Mouse (Mus musculus): ENCODE measurements around the gene Caln1. TPM values are rescaled to one million over a fixed set of nuclear protein-coding genes. Genes with fewer than 3 reads are reported as not detected.

Gene Caln1
- polyA plus RNA-seq, 1 experiment from 2014 or later, result 0.14 TPM

DNA sequence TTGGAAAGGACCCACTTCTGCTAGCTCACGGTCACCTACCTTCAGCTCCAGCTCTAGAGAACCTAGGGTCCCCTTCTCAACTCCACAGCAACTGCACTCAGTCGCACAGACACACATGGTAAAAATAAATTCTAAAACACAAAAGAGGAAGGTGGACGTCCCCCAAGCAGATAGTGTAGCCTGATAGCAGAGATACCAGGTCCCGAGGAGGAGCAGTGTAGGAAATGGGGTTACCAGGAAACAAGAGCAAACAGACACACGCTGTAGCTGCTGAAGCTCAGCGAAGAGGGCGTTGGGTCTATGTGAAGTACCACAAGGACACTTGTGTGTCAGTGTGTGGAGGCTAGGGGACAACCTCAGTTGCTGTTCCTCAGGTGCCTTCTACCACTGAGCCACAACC is 24.3 kb upstream of the Caln1 start:
- WGBS, result 86% methylated on average over 7 of the region's 7 CpGs
- no peak for ATAC-seq

GRCm38 (mm10) chr5:130345871-130346270 is 23.4 kb upstream of the Caln1 start:
- Histone ChIP-seq H3K9me3 (ENCODE audit: control insufficient read depth) (0 out of 2 replicates have a peak, but pooled peaks cover 3% of the 10 kb centered on the region), H3K27me3 (replicated peaks; ENCODE audit: control insufficient read depth, insufficient read depth, low read length) (no peaks in the 10 kb centered on the region), H3K9ac (ENCODE audit: low read depth, low read length) (no peak overlapping the region), H3K4me3 (ENCODE audit: low read depth, low read length) (no peak overlapping the region), H3K36me3 (ENCODE audit: control insufficient read depth, insufficient read depth) (peaks cover 14% of the 10 kb centered on the region; the same call in 1 of the 2 replicates), H3K4me2 (replicated peaks; ENCODE audit: low read depth) (no peak overlapping the region), H3K27ac (ENCODE audit: low read depth, low read length) (no peak overlapping the region), H3K4me1 (replicated peaks; ENCODE audit: control insufficient read depth, insufficient read depth, low read length) (no peaks in the 10 kb centered on the region)
- no peak for ATAC-seq
- TF ChIP-seq CTCF (IDR thresholded peaks at IDR 0.05; ENCODE audit: low read depth), result no peak
- 88% methylated on average over 2 of the region's 2 CpGs for WGBS

More for the DNA sequence above, 24.3 kb upstream of the Caln1 start:
- H3K4me1 ChIP-seq (replicated peaks; ENCODE audit: control insufficient read depth, insufficient read depth, low read length), result no peaks in the 10 kb centered on the region
- 0 out of 2 replicates have a peak, but pooled peaks cover 3% of the 10 kb centered on the region for H3K9me3 ChIP-seq (ENCODE audit: control insufficient read depth)
- no peak overlapping the region for H3K4me3 ChIP-seq (ENCODE audit: low read depth, low read length)
- H3K9ac ChIP-seq (ENCODE audit: low read depth, low read length), result no peak overlapping the region
- no peak overlapping the region for H3K27ac ChIP-seq (ENCODE audit: low read depth, low read length)
- peaks cover 22% of the 10 kb centered on the region for H3K36me3 ChIP-seq (ENCODE audit: control insufficient read depth, insufficient read depth)
- no peaks in the 10 kb centered on the region for H3K27me3 ChIP-seq (replicated peaks; ENCODE audit: control insufficient read depth, insufficient read depth, low read length)
- H3K4me2 ChIP-seq (replicated peaks; ENCODE audit: low read depth), result no peak overlapping the region
- TF ChIP-seq CTCF (IDR thresholded peaks at IDR 0.05; ENCODE audit: low read depth), result no peak

DNA sequence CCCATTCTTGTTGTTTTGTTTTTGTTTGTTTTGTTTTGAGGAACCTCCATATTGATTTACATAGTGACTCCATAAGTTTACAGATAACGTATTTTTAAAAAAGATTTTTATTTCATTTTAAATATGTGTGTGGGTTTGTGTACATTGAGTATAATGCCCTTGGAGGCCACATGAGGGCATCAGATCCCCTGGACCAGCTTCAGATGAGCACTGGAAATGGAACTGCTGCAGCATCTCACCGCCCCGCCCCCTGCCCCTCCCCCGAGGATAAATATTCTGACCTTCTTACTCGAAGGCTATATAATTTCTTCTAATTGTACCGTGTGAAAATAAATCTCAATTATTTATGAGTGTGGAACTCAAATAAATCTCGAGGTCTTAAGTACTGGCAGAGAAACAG is 14.0 kb upstream of the Caln1 start:
- Histone ChIP-seq H3K36me3 (ENCODE audit: control insufficient read depth, insufficient read depth) (no peaks in the 10 kb centered on the region), H3K9me3 (ENCODE audit: control insufficient read depth) (no peaks in the 10 kb centered on the region), H3K27ac (ENCODE audit: low read depth, low read length) (no peak overlapping the region), H3K9ac (ENCODE audit: low read depth, low read length) (no peak overlapping the region), H3K27me3 (replicated peaks; ENCODE audit: control insufficient read depth, insufficient read depth, low read length) (no peaks in the 10 kb centered on the region), H3K4me3 (ENCODE audit: low read depth, low read length) (no peak overlapping the region), H3K4me1 (replicated peaks; ENCODE audit: control insufficient read depth, insufficient read depth, low read length) (no peaks in the 10 kb centered on the region), H3K4me2 (replicated peaks; ENCODE audit: low read depth) (no peak overlapping the region)
- 56% methylated on average over 7 of the region's 7 CpGs for WGBS
- no peak for ATAC-seq
- no peak for TF ChIP-seq CTCF (IDR thresholded peaks at IDR 0.05; ENCODE audit: low read depth)

DNA sequence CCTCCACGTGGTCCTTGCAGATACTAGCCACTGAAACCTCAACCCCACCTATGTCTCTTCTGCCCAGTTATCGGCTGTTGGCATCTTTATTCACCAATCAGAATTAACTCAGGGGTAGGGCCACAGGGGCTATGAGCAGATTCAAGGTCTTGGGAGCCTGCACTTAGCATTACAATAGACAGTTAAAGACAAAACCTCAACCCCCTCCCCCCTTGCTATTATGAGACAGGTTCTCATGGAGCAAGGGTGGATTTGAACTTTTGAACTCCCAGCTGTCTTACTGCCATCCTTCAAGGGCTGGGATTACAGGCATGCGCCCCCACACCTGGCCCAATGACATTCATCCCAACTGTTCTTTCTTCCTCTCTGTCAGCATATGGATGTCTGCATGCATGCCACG is 6.1 kb upstream of the Caln1 start:
- H3K4me3 ChIP-seq (ENCODE audit: low read depth, low read length), result no peak overlapping the region
- H3K9me3 ChIP-seq (ENCODE audit: control insufficient read depth), result no peaks in the 10 kb centered on the region
- no peaks in the 10 kb centered on the region for H3K27me3 ChIP-seq (replicated peaks; ENCODE audit: control insufficient read depth, insufficient read depth, low read length)
- no peak overlapping the region for H3K9ac ChIP-seq (ENCODE audit: low read depth, low read length)
- no peak for TF ChIP-seq CTCF (IDR thresholded peaks at IDR 0.05; ENCODE audit: low read depth)
- no peak for ATAC-seq
- no peak overlapping the region for H3K4me2 ChIP-seq (replicated peaks; ENCODE audit: low read depth)
- H3K27ac ChIP-seq (ENCODE audit: low read depth, low read length), result no peak overlapping the region
- 68% methylated on average over 4 of the region's 4 CpGs for WGBS
- H3K36me3 ChIP-seq (ENCODE audit: control insufficient read depth, insufficient read depth), result no peaks in the 10 kb centered on the region
- H3K4me1 ChIP-seq (replicated peaks; ENCODE audit: control insufficient read depth, insufficient read depth, low read length), result no peaks in the 10 kb centered on the region

DNA sequence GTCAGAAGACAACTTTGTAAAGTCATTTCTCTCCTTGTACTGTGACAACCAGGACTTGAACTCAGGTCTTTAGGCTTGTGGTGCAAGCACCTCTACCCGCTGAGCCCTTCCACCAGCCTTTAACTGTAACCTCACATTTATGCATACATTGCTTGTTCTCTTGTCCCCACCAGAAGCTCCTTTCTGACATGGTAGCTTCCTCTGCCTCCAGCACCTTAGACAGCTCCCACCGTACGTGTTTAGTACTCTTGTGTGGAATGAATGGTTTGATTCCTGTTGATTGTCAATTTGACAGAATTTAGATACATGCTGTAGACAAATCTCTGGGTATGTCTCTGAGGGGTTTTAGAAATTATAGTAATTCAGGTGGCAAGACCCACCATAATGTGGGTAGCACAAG is 5.5 kb upstream of the Caln1 start:
- Histone ChIP-seq H3K9ac (ENCODE audit: low read depth, low read length) (no peak overlapping the region), H3K27ac (ENCODE audit: low read depth, low read length) (no peak overlapping the region), H3K9me3 (ENCODE audit: control insufficient read depth) (no peaks in the 10 kb centered on the region), H3K27me3 (replicated peaks; ENCODE audit: control insufficient read depth, insufficient read depth, low read length) (no peaks in the 10 kb centered on the region), H3K4me1 (replicated peaks; ENCODE audit: control insufficient read depth, insufficient read depth, low read length) (no peaks in the 10 kb centered on the region), H3K36me3 (ENCODE audit: control insufficient read depth, insufficient read depth) (no peaks in the 10 kb centered on the region), H3K4me2 (replicated peaks; ENCODE audit: low read depth) (no peak overlapping the region), H3K4me3 (ENCODE audit: low read depth, low read length) (no peak overlapping the region)
- 31% methylated on average over 3 of the region's 3 CpGs for WGBS
- no peak for ATAC-seq
- TF ChIP-seq CTCF (IDR thresholded peaks at IDR 0.05; ENCODE audit: low read depth), result no peak

DNA sequence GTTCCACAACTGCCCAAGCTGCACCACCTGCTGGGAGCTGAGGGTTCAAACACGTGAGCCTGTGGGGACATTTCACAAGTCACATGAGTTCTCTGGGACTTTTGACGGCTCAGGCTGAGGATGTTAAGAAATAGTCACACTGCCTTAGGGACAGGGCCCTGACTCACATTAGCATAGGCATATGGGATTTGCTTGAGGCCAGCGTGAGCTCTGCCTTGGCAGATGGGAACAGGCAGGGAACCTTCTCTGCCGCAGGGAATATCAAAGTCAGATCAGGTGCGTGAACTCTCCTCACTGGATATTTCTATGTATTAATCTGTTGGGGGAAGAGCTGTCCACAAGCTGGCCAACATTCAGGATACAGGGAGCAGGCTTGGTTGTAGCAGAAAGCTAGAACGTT is 1.0 kb upstream of the Caln1 start:
- Histone ChIP-seq H3K4me2 (replicated peaks; ENCODE audit: low read depth) (no peak overlapping the region), H3K27ac (ENCODE audit: low read depth, low read length) (no peak overlapping the region), H3K27me3 (replicated peaks; ENCODE audit: control insufficient read depth, insufficient read depth, low read length) (no peaks in the 10 kb centered on the region), H3K4me3 (ENCODE audit: low read depth, low read length) (no peak overlapping the region), H3K9ac (ENCODE audit: low read depth, low read length) (no peak overlapping the region), H3K4me1 (replicated peaks; ENCODE audit: control insufficient read depth, insufficient read depth, low read length) (no peaks in the 10 kb centered on the region), H3K36me3 (ENCODE audit: control insufficient read depth, insufficient read depth) (no peaks in the 10 kb centered on the region), H3K9me3 (ENCODE audit: control insufficient read depth) (no peaks in the 10 kb centered on the region)
- ATAC-seq, result no peak
- WGBS, result 80% methylated on average over 6 of the region's 6 CpGs
- TF ChIP-seq CTCF (IDR thresholded peaks at IDR 0.05; ENCODE audit: low read depth), result no peak

- WGBS, result 89% methylated on average over 3 of the region's 3 CpGs
Measured at GRCm38 (mm10) chr5:130375411-130375810, 6.2 kb downstream of the Caln1 start.

More at GRCm38 (mm10) chr5:130375411-130375810, 6.2 kb downstream of the Caln1 start:
- H3K36me3 ChIP-seq (ENCODE audit: control insufficient read depth, insufficient read depth), result no peaks in the 10 kb centered on the region
- H3K27ac ChIP-seq (ENCODE audit: low read depth, low read length), result no peak overlapping the region
- no peak for ATAC-seq
- H3K27me3 ChIP-seq (replicated peaks; ENCODE audit: control insufficient read depth, insufficient read depth, low read length), result no peaks in the 10 kb centered on the region
- no peak overlapping the region for H3K4me2 ChIP-seq (replicated peaks; ENCODE audit: low read depth)
- H3K9ac ChIP-seq (ENCODE audit: low read depth, low read length), result no peak overlapping the region
- no peaks in the 10 kb centered on the region for H3K9me3 ChIP-seq (ENCODE audit: control insufficient read depth)
- no peak overlapping the region for H3K4me3 ChIP-seq (ENCODE audit: low read depth, low read length)
- no peak for TF ChIP-seq CTCF (IDR thresholded peaks at IDR 0.05; ENCODE audit: low read depth)
- no peaks in the 10 kb centered on the region for H3K4me1 ChIP-seq (replicated peaks; ENCODE audit: control insufficient read depth, insufficient read depth, low read length)
